Mouse (Mus musculus): ENCODE data around the gene Syngap1.
"Not testable (repeated sequence)": the region's sequence is repeated elsewhere in the genome, so short reads cannot be mapped to it uniquely, and the experiment has no call there.

The Syngap1 gene

DNA sequence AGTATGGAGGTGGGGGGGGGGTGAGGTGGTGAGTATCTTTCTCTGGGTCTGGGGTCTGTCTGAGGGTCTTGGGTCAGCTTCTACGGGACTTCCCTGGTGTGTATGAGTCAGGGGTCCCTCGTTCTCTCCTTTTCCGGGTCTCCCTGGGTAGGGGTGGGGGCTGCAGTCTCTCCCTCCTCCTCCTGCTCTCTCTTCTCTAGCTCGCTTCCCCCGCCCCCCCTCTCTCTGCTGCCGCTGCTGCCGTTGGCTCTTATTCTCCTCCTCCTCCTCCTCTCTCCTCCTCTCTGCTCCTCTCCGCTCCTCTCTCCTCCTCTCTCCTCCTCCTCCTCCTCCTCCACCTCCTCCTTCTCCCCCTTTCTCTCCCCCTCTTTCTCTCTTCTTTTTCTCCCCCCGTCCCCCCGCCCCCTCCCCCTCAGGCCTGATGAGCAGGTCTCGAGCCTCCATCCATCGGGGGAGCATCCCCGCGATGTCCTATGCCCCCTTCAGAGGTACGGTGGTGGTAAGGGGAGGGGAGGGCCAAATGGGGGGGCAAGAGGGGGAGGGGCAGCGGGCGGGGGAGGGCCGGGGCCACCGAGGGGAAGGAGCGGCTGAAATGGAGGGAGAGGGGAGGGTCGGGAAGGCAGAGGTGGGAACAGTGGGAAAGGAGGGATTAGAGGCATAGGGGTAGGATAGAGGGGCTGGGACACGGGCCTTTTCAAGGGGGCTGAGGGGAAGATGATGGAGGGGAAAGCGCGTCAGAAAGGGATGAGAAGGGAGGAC, at the start of gene Syngap1:
Syngap1 (plus strand) TSS at position 223 of the 759 bp plus-strand sequence.
- no peak for DNase-seq

DNA sequence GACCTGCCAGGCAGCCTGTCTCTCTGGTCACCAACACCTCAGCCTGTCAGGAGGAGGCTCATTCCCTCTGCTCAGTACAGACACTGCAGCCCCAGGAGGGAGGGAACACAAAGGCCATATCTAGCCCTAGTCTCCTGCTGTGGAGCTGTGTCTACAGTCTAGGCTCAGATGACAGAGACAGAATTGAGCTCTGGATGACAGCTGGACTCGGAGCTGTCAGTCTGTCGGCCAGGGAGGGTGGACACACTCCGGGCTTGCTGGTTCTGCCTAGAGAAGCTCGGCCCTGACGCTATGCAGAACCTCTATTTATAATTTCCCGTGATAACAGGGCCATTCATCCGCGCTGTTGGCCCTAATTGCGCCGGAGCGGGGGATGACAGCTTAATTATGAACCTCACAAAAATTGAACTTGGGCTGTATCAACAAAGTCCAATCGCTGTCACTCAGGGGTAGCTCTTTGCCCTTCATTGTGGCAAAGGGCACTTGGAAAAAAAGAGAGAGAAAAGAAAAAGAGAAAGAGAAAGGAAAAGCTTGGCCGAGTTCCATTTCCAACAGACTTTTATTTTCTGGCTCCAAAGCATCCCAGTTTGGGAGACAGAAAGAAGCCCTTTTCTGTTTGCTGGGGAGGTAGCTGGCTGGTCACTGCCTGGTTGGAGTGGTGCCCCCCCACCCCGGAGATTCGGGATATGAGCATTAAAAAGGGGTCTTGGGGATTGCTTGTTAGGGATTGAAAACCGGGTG, 48.2 kb upstream of the Syngap1 start:
- no peak for DNase-seq

DNA sequence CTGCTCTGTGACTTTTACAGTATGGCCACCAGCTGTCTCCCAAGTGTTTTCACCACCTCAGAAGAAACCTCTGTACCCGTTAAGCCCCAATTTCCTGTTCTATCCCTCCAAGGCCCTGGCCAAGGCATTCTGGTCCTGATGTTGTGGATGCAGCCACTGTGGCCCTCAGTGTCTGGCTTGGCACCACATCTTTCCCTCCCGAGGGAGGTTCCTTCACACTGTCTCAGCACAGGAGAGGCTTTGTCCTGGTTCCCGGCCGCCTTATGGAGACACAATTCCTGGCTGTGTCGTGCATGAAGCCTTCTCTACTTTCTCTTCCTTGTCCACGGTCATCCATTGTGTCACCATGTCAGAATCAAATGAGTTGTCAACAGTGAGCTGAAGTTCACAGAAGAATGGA, 47.6 kb upstream of the Syngap1 start:
- DNase-seq, result no peak

DNA sequence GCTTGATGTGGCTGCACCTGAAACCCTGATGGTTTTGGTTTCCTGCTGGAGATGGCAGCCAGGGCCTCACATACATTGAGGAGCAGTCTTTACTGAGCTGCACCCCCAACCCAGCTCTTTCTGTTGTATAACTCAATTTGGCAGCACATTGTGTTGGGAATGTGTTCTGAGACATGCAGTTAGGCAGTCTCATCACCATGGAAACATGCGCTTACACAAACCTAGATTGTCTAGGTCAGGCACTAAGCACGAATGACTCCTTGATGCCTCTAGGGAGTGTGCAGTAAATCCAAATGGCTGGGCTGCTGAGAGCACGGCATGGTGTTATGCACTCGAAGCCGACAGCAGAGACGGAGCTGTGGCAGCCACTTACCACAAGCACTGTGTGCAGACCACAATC, 46.7 kb upstream of the Syngap1 start:
- DNase-seq, result no peak

DNA sequence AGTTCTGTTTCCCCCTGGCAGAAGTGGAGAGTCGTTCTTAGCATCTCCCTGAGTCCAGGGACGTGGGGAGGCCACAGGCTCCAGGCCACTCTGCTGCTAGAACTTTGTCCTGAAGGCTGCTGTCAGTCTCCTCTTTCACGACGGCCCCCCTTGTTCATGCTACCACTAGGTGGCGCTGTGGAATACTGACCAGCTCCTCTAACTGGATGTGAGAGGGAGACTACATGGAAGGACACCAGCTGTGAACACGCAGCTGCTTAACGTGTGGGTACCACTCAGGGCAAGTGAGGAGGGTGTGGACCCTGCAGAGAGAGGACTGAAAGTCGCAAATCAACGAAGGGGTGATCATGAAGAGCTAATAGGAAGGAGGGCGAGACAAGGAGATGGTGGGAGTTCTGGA, 45.5 kb upstream of the Syngap1 start:
- DNase-seq, result peak; percentile 48 to 78

DNA sequence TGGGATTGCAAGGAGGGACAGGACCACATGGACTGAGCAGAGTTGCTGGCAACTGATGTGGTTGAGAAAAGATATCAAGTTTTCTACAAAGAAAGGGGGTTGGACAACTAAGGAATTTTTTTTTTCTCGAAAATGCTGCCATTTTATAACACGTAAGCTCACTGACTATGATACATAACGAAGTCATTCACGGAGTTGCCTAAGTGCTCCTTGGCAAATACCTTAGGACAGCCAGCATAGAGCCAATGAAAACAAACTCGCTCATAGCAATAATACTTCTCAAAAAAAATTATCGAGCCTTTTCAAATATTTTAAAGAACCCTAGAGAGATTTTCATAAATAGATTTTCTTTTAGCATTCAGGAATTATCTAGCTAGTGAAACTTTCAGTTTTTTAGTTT, 40.1 kb upstream of the Syngap1 start:
- no peak for DNase-seq

DNA sequence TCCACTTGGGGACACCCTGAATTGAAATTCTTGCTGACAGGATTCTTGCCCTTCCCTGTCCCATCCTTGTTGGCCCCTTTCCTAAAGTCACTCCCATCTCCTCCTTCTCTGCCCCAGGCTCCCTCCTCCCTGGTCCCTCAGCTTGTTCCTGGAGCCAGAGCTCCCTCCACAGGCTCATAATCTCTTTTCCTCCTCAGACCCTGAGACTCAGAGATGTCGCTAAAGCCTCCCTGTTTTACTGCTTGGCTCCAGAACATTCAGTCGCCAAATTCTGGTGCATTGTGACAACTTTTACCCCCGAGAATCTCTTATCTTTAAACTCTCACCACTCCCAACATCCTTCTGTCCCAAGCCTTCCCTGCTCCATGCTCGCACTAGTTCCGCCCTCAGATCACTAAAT, 36.7 kb upstream of the Syngap1 start:
- DNase-seq, result no peak

DNA sequence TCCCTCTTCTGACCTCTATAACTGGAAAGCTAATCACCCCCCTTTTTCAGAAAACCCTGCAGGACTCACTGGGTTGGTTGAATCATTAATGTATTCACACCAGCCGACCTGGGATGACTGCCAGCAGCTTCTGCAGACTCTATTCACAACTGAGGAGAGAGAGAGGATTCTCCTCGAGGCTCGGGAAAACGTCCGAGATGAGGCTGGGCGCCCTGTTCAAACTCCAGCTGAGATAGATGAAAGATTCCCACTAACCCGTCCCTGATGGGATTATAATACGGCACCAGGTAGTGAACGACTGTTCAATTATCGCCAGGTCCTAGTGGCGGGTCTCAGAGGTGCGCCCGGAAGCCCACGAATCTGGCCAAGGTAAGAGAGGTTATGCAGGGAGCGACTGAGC, 33.5 kb upstream of the Syngap1 start:
- peak; percentile 53 to 66 for DNase-seq

DNA sequence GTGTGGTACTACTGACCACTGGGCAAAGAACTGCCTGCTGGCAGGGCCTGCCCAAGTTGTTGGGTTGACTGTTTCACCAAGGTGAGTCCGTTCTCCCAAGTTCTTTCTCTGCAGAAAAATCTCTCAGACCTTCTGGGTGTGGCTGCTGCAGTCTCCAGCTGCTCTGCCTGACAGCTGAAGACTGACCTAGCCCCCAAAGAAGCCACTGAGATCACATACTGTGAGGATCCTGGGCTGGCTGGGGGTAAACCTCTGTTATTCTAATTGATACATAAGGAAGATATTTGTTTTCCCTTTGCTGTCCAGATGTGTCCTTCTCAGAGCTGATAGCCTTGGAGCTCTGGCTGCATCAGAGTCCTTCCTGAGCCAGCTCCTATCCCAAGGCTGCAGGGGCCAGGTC, 25.8 kb upstream of the Syngap1 start:
- DNase-seq, result no peak

DNA sequence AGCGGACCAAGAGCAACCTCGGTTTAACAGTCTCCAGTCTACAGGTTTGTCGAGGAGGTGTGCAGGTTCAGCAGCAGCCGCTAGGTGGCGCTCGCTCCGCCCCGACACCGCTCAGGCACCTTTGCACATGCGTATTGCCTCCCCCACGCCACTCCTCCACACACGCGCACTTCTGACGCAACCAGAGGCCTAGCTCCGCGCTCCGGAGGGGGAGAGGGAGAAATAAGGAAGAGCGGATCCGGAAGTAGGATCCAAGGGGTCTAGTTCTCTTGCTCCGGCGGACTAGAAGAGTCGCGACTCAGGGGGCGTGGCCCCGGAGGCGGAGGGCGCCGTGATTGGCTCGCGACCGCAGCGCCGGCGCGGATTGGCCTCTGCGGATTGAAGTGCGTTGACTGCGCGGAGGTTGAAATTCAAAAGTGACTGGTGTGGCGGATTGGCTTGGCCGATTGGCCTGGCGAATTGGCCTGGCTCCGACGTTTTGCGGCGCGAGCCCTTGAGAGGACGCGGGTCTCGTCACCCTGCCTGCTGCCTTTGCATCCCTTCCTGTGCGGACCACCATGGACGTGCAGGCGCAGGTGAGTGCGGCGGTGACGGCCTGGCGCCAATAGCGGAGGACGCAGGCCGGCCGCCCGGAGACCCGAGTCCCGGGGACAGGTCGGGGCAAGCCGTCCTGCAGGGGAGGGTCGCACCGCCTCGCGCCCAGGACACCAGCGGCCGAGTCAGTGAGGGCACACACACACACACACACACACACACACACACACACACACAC, 24.2 kb upstream of the Syngap1 start, which contains the start of gene Kifc5b:
Kifc5b (plus strand) TSS at position 381 of the 772 bp plus-strand sequence.
- DNase-seq, result peak; percentile 100

DNA sequence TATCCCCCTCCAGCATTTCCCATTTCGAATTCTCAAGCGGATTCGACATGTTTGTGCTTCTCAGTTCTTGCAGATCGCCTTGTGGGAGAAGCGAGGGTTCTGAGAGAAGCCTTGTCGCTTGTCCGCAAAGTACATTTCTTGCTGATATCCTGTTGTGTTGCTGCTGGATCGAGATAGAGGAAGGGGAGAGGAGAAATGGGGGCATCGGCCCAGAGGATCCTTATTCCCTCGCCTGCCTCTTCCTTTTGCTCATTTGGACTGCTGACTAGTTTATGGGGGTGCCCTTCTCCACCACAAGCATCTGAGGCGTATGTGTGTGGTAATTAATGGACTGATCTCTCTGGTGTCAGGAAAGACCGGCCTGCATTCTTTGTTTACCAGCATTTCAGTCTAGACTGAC, 23.5 kb upstream of the Syngap1 start:
- DNase-seq, result not testable (repeated sequence)

DNA sequence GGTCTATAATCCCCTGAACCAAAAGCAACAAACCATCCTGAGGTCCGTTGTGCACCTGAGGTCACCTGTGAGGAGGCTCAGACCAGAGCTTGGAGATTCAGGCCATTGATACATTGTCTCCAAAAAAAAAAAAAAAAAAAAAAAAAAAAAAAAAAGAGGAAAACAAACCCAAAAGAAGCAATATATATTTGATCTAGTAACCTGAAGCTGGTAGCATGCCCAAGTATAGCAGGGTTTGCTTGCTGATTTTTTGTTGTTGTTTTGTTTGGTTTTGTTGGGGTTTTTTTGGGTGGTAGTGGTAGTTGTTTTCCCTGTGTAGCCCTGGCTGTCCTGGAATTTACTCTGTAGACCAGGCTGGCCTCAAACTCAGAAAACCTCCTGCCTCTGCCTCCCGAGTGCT, 22.7 kb upstream of the Syngap1 start:
- no peak for DNase-seq

DNA sequence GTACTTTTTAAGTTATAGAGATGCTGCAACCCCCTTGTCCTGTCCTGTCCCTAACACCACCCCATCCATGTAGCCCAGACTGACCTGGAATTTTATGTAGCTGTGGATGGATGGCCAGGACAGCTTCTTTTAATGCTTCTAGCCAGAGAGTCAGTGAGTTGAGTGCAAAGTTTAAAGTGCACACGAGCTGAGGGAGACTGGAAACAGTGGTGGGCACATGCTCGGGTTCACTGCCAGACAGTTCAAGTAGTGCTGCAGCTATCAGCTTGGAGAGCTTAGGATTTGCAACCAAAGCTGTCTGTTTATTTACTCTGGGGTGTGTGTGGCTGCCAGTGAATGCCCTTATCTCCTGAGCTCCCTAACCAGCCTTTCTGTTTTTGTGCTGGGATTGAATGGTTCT, 21.5 kb upstream of the Syngap1 start:
- peak in 1 of 2 experiments; percentile 52 for DNase-seq

DNA sequence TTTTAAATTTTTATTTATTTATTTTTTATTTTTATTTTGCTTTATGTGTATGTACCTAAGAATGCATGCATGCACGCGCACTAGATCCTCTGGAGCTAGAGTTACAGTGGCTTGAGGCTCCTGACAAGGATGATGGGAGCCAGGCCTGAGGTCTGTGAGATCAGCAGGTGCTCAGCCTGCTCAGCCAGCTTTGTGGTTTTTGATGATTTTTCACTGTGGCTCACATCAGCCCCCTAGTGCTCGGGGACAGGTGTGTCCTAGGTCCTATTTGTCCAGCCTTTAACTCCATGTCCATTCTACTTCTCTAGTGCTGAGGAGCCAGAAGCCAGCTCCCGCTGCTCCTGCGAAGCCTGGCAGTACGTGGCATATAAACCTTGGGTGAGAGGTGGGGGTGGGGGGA, 18.7 kb upstream of the Syngap1 start:
- DNase-seq, result not testable (repeated sequence)

DNA sequence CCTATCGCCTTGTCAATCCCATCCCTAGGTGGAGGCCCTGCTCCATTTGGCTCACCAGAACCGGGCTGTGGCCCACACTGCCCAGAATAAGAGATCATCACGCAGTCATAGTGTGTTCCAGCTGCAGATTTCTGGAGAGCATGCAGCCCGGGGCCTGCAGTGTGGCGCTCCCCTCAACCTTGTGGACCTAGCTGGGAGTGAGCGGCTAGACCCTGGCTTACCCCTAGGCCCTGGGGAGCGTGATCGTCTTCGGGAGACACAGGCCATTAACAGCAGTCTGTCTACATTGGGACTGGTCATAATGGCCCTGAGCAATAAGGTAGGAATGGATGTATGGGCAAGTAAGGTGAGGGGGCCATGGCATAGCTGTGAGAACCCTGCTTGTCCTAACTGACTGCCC, 15.6 kb upstream of the Syngap1 start:
- not testable (repeated sequence) for DNase-seq

DNA sequence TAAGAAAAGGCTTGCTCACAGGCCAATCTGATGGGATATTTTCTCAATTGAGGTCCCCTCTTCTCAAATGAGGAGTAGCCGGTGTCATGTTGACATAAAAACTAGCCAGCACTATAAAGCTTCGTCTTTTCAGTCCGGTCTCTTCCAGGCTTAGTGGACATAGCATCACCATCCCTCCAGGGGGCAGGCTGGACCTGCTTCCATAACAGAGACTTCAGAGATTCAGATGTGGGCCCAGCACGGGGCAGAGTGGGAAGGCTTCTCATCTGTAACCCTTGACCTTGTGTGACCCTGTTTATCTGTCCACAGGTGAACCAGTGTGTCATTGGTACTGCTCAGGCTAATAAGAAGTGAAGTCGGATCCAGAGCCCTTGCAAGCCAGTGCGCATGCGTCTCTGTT, 9.3 kb upstream of the Syngap1 start:
- peak in 1 of 2 experiments; percentile 62 for DNase-seq

DNA sequence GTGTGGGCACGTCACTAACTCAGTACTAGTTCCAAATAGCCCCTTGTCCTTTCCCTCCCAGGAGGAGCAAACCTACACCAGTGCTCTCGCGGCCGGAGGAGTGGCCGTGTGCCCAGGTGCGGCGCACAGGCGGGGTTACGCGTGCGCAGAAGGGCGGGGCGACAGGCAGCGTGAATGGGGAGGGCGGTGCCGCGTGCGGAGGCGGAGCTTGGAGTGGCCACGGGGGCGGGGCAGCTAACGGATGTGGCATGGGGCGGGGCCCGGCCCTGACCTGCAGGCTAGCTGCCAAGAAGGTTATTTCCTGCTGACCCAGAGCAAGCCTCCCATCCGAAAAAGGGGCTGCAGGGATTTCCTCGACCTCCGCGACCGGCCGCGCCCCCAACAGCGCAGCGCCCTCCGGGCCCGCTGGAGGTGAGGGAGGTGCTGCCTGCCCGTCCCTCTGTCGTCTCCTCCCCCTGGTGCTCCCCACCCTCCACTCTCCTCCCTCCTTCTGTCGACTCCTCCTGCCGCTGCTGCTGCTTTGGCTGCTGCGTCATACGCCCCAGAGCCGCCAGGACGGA, 8.1 kb upstream of the Syngap1 start, which contains the start of gene Phf1:
Phf1 (plus strand) TSS at position 214 of the 560 bp plus-strand sequence.
- DNase-seq, result peak; percentile 96 to 99

DNA sequence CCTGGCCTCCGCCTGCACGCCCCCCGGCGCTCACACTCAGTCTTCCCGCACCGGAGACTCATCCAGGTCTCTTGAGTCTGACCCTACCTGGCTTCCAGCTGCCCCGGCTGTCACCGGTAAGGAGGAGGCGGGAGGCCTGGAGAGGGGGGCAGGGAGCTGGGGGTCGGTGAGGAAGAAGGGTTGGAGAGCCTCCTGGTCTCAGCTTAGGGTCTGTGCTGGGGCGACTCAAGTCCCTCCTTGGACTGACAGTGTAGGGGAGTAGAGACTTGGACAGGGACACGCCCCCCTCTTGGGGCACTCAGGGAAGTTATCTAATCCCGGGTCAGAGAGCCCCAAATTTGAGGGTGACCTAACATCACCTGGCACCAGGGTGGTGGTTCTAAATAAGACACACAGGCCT, 7.6 kb upstream of the Syngap1 start:
- DNase-seq, result no peak

DNA sequence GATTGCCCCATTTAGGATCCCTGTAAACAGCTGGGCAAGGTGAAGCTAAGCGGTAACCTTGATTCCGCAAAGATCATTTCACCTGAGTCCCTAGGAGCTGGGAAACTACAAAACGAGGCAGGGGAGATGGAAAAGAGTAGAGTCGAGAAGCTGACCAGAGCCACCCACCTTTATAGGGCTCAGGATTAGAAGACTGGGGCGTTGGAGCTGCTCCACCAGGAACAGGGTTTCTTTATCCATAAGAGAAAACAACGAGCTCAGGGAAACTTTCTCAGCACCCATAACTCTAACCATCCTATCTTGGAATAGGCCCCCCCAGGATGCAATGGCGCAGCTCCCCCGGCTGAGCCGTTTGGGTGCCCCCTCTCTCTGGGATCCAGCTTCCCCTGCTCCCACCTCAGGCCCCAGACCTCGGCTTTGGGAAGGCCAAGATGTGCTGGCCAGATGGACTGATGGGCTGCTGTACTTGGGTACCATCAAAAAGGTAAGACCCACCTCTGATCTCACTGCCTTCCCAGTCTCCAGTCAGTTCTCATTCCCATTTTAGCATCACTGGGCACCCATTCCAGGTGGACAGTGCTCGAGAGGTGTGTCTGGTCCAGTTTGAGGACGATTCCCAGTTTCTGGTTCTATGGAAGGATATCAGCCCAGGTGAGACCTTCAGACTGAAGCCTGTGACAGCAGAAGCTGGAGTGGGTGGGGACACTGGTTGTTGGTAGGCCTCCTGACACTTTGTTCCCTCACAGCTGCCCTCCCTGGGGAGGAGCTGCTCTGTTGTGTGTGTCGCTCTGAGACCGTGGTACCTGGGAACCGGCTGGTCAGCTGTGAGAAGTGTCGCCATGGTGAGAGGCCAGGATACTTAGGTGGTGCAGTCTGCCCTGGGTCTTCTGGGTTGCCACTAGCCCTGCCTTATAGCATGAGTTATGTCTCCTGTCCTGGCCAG, 6.9 kb upstream of the Syngap1 start:
- no peak for DNase-seq

DNA sequence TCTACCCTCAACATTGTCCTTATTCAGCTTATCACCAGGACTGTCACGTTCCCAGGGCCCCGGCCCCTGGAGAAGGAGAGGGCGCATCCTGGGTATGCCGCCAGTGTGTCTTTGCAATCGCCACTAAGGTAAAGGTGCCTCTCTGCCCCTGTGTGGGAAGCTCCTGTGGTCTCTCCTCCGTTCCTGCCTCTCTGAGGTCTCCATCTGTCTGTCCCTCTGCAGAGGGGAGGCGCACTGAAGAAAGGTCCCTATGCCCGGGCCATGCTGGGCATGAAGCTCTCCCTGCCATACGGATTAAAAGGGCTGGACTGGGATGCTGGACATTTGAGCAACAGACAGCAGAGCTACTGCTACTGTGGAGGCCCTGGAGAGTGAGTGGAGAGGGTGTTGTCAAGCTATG, 6.0 kb upstream of the Syngap1 start:
- DNase-seq, result no peak

DNA sequence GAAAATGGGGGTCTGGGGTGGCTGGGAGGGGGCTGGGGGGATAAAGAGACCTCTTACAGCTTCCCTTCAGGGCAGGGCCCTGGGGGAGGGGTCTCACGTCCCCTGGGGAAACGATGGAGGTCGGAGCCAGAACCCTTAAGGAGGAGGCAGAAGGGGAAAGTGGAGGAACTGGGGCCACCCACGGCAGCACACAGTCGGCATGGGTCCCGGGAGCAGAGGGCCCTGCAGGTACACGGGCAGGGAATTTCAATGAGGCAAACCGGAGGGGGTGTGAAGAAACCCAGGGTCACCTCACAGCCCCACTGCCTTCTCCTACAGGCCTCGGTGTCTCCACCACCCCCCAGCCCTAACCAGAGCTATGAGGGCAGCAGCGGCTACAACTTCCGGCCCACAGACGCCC, 4.6 kb upstream of the Syngap1 start:
- no peak for DNase-seq

Data from kidney, adult 8-10 months (tissue).